Mouse (Mus musculus) ES-E14 (cell line): Measurements from ENCODE around the gene Med20. TPM values are rescaled to one million over a fixed set of nuclear protein-coding genes. Genes with fewer than 3 reads are reported as not detected.

Experiments used
- DNase-seq: peaks from one replicate; pipeline ENCODE4 v3.0.0-alpha.2; 2013; ENCODE audit warnings: low read depth, low spot score
- H3K27ac ChIP-seq: 2 replicates; pipeline ENCODE4 v1.5.1; 2012; ENCODE audit warnings: low read depth, mild to moderate bottlenecking, low read length, moderate library complexity, mixed read lengths; ENCODE audit not compliant: poor library complexity, insufficient read depth, severe bottlenecking
- H3K36me3 ChIP-seq: 2 replicates; pipeline ENCODE4 v1.6.1; 2012; ENCODE audit warnings: mild to moderate bottlenecking, low read length, moderate library complexity, mixed read lengths; ENCODE audit not compliant: control insufficient read depth, poor library complexity, insufficient read depth, severe bottlenecking
- H3K4me1 ChIP-seq, 2 experiments: fragments of 150-350 bp in 1 of 2; sonication (generic) in 1 of 2; 2 replicates each; pipeline ENCODE4 v1.6.1; 2012; ENCODE audit warnings: low read length in 2 of 2, mild to moderate bottlenecking in 1 of 2, mixed read lengths in 1 of 2; ENCODE audit not compliant: control insufficient read depth in 2 of 2, insufficient read depth in 2 of 2, poor library complexity in 1 of 2
- H3K4me3 ChIP-seq, 2 experiments: fragments of 150-350 bp in 1 of 2; sonication (generic) in 1 of 2; 2 replicates each; pipeline ENCODE4 v1.5.1; 2012; ENCODE audit warnings: low read length in 2 of 2, low read depth in 1 of 2, mild to moderate bottlenecking in 1 of 2, mixed read lengths in 1 of 2; ENCODE audit not compliant: insufficient read depth in 1 of 2, poor library complexity in 1 of 2, severe bottlenecking in 1 of 2
- H3K9ac ChIP-seq: 2 replicates; pipeline ENCODE4 v1.6.1; 2012; ENCODE audit warnings: low read depth, mild to moderate bottlenecking, low read length, mixed read lengths; ENCODE audit not compliant: poor library complexity, insufficient read depth, severe bottlenecking
- H3K9me3 ChIP-seq: fragments of 150-350 bp; sonication (generic); 2 replicates; pipeline ENCODE4 v1.6.1; 2012; ENCODE audit warnings: low read depth, mild to moderate bottlenecking, low read length; ENCODE audit not compliant: control insufficient read depth, insufficient read depth
- CHD2 ChIP-seq: IDR thresholded peaks from 2 replicates; pipeline ENCODE4 v1.6.1; 2014; ENCODE audit warnings: mild to moderate bottlenecking, low read depth, low read length, inconsistent platforms
- HCFC1 ChIP-seq: IDR thresholded peaks from 2 replicates; pipeline ENCODE4 v1.6.1; 2012; ENCODE audit warnings: low read length, inconsistent platforms, borderline replicate concordance; ENCODE audit not compliant: insufficient read depth
- MAFK ChIP-seq: IDR thresholded peaks from 2 replicates; pipeline ENCODE4 v1.6.1; 2014; ENCODE audit warnings: mild to moderate bottlenecking, low read depth, low read length, inconsistent platforms; ENCODE audit not compliant: insufficient read depth
- ZC3H11A ChIP-seq: IDR thresholded peaks from 2 replicates; pipeline ENCODE4 v1.6.1; 2012; ENCODE audit warnings: low read depth, mild to moderate bottlenecking, inconsistent platforms, low read length, borderline replicate concordance
- ZNF384 ChIP-seq: IDR thresholded peaks from 2 replicates; pipeline ENCODE4 v1.6.1; 2012; ENCODE audit warnings: low read depth, low read length, inconsistent platforms
- in situ Hi-C, 2 experiments: fragments of 600-800 bp; cut with MboI; formaldehyde crosslinking; loops; one replicate each; pipeline ENCODE4 v1.15.1; 2025; ENCODE audit warnings: low sequenced_read_pairs in 2 of 2, inconsistent platforms in 1 of 2; ENCODE audit not compliant: unreplicated experiment in 2 of 2
- total RNA-seq: library from RNA; depleted of rRNA; stranded (reverse); fragments of 300-350 nt; gene quantifications from 2 replicates; pipeline ENCODE4 v1.2.3, GENCODE M21; 2012

Gene Med20
- total RNA-seq, 1 experiment: 43.4 TPM

DNA sequence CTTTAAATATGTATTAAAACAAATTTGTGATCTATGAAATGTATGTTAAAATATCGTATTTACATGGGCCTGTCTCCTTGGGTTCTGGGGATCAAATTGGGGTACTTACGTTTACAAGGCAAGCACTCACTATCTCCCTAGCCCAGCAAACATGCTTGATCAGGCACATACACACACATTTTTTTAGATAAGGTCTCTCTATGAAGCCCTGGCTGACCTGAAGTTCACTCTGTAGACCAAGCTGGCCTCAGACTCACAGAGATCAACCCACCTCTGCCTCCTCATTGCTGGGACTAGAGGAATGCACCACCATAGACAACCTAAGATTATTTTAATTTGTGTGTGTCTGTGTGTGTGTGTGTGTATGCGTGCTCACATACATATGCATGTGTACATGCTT is 43.0 kb upstream of the Med20 start:
- peak overlapping the region; percentile 61; the same call in 1 of the 2 replicates for H3K27ac ChIP-seq
- in situ Hi-C loops: no loop called here

DNA sequence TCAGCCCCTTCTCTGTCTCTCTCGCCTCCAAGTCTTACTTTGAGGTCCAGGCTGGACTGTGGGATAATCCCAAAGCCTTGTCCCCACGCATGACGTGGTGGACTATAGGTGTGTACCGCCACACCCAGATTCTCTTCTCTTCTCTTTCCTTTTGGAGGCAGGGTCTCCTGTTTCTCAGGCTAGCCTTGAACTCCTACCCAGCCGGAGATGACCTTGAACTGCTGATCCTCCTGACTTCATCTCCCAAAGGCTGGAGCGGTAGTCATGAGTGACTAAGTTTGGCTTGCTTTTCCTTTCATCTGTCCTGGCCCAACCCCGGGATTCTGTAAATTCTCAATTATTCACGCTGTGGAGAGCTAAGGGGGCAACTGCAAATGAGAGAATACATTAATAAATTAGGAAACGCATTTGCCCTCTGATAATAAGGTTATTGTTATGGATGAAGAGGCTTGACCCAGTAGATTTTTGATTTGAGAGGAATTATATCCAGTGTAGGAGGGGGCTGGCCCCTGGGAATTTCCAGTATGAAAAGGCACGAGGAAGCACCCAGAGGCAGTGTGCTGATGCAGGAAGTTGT is 42.3 kb upstream of the Med20 start:
- no peak for TF ChIP-seq HCFC1
- TF ChIP-seq ZC3H11A: no peak
- no peak for TF ChIP-seq MAFK
- no peak for TF ChIP-seq CHD2
- no peak for TF ChIP-seq ZNF384
- in situ Hi-C loops: no loop called here

More for the DNA sequence above, 43.0 kb upstream of the Med20 start:
- H3K4me3 ChIP-seq: no peak overlapping the region
- DNase-seq: no peak
- TF ChIP-seq CHD2: no peak
- no peak for TF ChIP-seq ZNF384
- no peak for TF ChIP-seq MAFK
- no peak for TF ChIP-seq HCFC1
- no peak for TF ChIP-seq ZC3H11A
- no peaks in the 10 kb centered on the region for H3K36me3 ChIP-seq
- H3K4me1 ChIP-seq: peaks cover 10 to 30% of the 10 kb centered on the region in 2 experiments
- H3K9me3 ChIP-seq: no peaks in the 10 kb centered on the region
- H3K9ac ChIP-seq: 0 out of 2 replicates have a peak overlapping the region, but pooled peaks have one; percentile 2

DNA sequence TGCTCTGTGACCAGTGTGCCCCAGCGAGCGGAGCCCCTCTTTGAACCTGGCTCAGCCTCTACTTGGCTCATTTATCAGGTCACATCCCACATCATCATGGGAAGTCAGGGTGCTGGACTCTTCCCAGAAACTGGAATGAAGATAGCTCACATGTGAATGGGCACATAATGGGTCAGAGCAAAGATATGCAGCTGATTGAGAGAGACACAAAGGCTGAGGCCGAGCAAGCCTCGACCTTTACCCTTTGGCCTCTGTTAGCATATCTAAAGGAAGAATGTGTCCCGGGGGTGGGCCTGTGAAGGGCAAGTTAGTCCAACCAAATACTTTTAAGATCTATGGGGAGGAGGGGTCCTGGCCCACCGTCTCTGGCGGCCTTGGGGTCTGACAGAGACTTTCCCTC is 39.8 kb upstream of the Med20 start:
- Histone ChIP-seq H3K4me1 (peaks cover 10 to 33% of the 10 kb centered on the region in 2 experiments), H3K9me3 (no peaks in the 10 kb centered on the region), H3K27ac (peak overlapping the region; percentile 99), H3K4me3 (peak overlapping the region; percentile 63 to 77), H3K36me3 (no peaks in the 10 kb centered on the region), H3K9ac (peak overlapping the region; percentile 87)
- TF ChIP-seq MAFK: no peak
- no peak for TF ChIP-seq HCFC1
- peak; percentile 88 for TF ChIP-seq CHD2
- no peak for TF ChIP-seq ZNF384
- in situ Hi-C loops: no loop called here
- DNase-seq: peak; percentile 87

More for the DNA sequence above, 42.3 kb upstream of the Med20 start:
- DNase-seq: no peak
- Histone ChIP-seq H3K9ac (0 out of 2 replicates have a peak overlapping the region, but pooled peaks have one; percentile 2), H3K27ac (peak overlapping the region; percentile 61; the same call in 1 of the 2 replicates), H3K36me3 (no peaks in the 10 kb centered on the region), H3K4me1 (peaks cover 10 to 32% of the 10 kb centered on the region in 2 experiments), H3K4me3 (no peak overlapping the region; a peak in 1 of 4 replicates), H3K9me3 (no peaks in the 10 kb centered on the region)

DNA sequence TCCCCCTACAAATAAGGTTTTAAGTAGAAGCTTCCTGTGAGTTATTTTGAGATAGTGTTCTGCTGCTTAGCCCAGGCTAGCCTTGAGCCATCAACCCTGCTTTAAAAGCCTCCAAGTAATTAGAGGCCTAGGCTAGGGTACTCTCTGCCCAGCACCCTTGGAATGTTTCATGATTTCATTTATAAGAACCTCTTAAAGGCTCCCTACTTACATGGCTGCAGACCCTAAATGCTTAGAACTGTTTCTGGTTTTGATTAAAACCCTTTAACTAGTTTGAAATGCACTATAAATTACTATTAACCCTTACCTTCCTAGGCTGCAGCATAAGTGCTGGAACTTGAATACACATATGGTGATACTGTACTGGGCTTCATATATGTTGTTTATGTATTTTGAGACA is 38.9 kb upstream of the Med20 start:
- TF ChIP-seq ZNF384: no peak
- in situ Hi-C loops: no loop called here
- no peaks in the 10 kb centered on the region for H3K36me3 ChIP-seq
- peak overlapping the region; percentile 70; the same call in 1 of the 2 replicates for H3K9ac ChIP-seq
- peak overlapping the region; percentile 99 for H3K27ac ChIP-seq
- H3K4me1 ChIP-seq: peaks cover 10 to 27% of the 10 kb centered on the region in 2 experiments
- no peaks in the 10 kb centered on the region for H3K9me3 ChIP-seq
- no peak for DNase-seq
- H3K4me3 ChIP-seq: peak overlapping the region in 1 of 2 experiments; percentile 61; a peak in 1 of 4 replicates

DNA sequence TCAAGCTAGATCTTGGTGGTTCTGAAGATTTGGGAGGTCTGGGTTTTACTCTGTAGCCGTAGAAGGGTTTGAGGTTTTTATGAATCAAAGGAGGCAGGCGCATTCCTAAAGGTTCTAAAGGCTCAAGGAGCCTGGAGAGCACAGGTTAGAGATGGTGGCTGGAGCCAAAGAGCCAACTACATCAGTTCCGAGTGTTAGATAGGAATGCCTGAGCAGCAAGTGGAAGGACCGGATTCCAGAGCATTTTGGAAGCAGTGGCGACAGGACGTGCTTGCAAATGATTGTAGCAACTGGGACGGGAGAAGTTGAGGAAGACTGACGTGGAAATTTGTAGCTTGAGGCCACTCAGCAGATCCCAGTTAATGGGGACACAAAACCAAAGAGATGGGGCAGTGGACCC is 37.4 kb upstream of the Med20 start:
- in situ Hi-C loops: no loop called here
- Histone ChIP-seq H3K9ac (no peak overlapping the region), H3K4me3 (no peak overlapping the region), H3K36me3 (no peaks in the 10 kb centered on the region), H3K9me3 (no peaks in the 10 kb centered on the region), H3K27ac (no peak overlapping the region; the same call in 1 of the 2 replicates), H3K4me1 (peaks cover 10 to 20% of the 10 kb centered on the region in 2 experiments)
- DNase-seq: no peak
- TF ChIP-seq ZNF384 (no peak), HCFC1 (no peak)
